Mouse (Mus musculus) cerebral cortex, adult 2 months (tissue): ENCODE results near the gene Atp2a1.

Experiments used
- WGBS: fragments of 180-500 bp; shearing (Covaris S2); methylation state at CpG from one replicate; pipeline ENCODE4 v1.1.7; 2018; 5-methylcytosine and 5-hydroxymethylcytosine counted together

Gene Atp2a1

GRCm38 (mm10) chr7:126472713-126473112 lies 9.8 kb upstream of the Atp2a1 start:
- WGBS = 85% methylated on average over 16 of the region's 16 CpGs

- WGBS = 77% methylated on average over 13 of the region's 13 CpGs
Measured at GRCm38 (mm10) chr7:126472306-126472705, 9.4 kb upstream of the Atp2a1 start.

- WGBS = 81% methylated on average over 4 of the region's 4 CpGs
Measured at GRCm38 (mm10) chr7:126471853-126472252, 8.9 kb upstream of the Atp2a1 start.

GRCm38 (mm10) chr7:126471361-126471760 lies 8.5 kb upstream of the Atp2a1 start:
- WGBS = 92% methylated on average over 5 of the region's 5 CpGs

DNA sequence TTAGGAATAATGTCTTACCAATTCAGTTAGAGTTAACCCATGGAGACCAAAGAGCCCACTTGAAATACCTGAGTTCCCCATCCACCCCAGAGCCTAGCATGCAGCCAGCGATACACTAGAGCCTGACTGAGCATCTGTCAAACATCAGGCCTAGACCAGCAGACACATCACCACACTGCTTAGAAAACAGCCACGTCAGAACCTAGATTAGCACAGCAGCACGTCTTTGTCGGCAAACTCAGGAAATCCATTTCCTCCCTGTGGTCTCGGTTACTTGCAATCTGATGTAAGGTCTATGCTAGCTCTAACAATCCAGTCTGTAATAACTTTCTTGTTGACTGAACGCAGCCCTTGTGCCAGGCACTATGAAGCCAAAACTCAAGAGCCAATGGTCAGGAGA lies 7.2 kb upstream of the Atp2a1 start:
- WGBS = 84% methylated on average over 6 of the region's 6 CpGs

- 86% methylated on average over 18 of the region's 18 CpGs for WGBS
Measured at GRCm38 (mm10) chr7:126467834-126468627, 5.1 kb upstream of the Atp2a1 start.

- 63% methylated on average over 5 of the region's 5 CpGs for WGBS
Measured at GRCm38 (mm10) chr7:126467271-126467670, 4.4 kb upstream of the Atp2a1 start.

GRCm38 (mm10) chr7:126466707-126467106 lies 3.8 kb upstream of the Atp2a1 start:
- WGBS = 74% methylated on average over 5 of the region's 5 CpGs

GRCm38 (mm10) chr7:126466116-126466515 lies 3.2 kb upstream of the Atp2a1 start:
- 70% methylated on average over 9 of the region's 9 CpGs for WGBS

DNA sequence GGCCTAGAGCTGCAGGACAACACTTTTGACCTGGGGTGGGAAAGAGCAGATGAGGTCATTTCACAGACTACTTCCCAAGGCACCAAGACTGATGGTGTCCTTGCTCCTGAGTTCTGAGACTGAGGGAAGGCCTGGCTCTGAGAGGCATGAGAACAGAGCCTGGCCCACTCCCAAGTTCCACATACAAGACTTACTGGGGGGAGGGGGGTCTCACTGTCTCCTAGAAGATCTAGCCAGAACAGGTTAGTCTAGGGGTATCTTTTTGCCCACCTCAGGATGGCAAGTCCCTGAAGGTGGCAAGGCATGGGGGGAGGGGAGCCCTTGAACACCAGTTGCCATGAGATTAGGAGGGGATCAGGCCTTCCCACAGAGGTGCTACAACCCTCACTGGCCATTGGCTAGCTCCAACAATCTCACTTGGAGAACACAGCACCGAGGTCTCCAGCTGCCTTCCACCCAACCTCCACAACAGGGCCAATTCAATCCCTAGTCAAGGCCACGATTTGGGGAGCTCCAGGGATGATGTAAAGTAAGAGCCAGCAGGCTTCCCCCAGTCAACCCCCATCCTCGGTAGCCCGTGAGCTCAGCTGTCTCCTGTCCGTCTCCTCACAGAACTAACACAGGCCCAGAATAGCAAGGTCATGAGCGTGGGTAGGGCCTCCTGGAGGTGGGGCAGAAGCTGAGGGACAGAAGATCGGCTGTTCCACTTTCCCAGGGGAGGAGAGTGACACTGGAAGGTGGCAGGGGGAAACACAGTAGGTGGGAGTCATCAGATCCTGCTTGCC lies 2.5 kb upstream of the Atp2a1 start:
- 47% methylated on average over 7 of the region's 7 CpGs for WGBS

- WGBS = 57% methylated on average over 5 of the region's 5 CpGs
Measured at GRCm38 (mm10) chr7:126464836-126465235, 1.9 kb upstream of the Atp2a1 start.

DNA sequence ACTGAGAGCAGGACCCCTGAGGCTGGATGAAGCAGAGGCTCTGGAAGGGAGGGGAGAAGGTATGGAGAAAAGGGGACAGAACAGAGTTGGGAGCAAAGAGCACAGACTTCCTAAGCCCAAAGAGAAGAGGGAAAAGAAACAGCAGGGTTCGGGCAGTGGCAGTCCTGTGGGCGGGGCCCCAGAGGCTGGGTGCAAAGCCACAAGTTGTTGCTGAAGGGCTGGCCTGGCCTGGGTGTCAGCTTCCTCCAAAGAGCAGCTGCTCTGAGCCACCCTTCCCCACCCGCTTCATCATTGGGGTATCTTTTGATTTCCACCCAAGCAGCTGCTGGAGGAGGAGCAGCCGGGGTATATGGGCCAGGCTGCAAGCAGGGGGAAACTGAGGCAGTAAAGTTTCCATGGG lies 1.2 kb upstream of the Atp2a1 start:
- WGBS = 76% methylated on average over 4 of the region's 4 CpGs

DNA sequence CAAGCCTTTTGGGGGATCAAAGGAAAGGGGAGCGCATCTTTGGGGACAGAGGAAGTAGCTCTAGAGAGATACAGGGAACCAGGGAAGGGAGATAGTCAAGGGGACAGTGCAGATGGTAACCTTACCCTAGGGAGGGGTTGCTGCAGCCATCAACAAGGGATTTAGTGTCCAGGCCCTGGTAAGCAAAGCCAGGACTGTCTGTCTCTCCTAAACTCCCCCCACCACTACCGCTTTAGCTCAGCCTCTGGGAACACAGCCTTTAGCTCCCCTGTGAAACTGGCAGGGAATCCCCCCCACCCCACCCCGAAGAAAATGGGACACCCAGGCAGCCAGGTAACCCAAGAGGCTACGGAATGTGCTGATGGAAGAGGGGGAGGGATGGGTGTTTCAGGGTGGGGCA lies 639 bp upstream of the Atp2a1 start:
- 71% methylated on average over 4 of the region's 4 CpGs for WGBS

DNA sequence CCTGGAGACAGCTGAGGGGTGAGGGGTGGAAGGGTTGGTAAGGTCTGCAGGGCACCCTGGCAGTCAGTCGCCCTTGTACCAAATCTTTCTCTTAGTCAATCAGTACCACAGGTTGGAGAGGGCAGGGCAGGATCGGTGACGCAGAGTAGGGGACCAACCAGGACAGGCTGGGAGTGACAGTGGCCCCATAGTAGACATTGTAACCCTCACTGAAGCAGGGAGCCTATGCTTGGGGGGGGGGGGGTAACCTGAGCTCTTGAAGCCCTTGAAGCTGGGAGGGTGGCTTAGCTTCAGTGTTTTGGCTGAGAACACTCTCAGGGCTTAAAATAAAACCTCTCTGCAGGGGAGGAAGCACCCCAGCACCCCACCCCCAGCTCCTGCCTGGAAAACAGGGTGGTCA lies 1.3 kb downstream of the Atp2a1 start:
- WGBS = 84% methylated on average over 3 of the region's 3 CpGs

DNA sequence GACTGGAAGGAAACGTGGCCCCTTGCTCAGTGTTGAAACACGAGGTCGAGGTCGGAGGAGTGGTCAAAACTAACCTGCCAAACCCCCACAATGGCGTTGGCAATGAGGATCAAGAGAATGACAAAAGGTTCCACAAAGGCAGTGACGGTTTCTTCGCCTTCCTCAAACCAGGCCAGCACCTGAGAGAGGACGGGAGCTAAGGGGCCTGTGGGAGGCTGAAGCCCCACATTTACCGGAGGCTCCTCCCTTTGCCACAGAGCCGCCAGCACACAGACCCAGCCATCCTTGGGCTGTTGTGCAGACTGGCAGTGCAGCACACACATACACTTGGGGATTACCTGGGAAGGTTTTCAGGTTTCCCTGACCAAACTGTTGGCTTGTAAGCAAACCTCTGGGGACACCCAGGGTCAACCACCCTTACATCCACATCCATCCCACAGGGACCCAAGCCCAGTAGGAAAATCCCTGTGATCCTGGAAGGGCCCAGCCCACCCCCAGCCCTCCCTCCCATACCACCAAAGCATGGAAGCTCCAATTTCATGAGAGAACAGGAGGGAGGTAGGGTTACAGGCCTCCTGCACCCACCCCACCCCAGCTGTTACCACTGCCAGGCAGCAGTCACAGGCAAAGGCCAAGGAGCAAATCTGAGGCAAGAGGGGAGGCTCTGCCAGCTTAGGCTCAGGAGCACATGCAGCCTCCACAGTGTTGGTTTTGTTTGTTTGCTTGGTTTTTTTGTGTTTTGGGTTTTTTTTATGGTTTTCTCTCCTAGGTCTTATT lies 2.1 kb downstream of the Atp2a1 start:
- WGBS = 79% methylated on average over 10 of the region's 10 CpGs

GRCm38 (mm10) chr7:126458844-126459618 lies 3.9 kb downstream of the Atp2a1 start:
- WGBS = 85% methylated on average over 11 of the region's 11 CpGs

DNA sequence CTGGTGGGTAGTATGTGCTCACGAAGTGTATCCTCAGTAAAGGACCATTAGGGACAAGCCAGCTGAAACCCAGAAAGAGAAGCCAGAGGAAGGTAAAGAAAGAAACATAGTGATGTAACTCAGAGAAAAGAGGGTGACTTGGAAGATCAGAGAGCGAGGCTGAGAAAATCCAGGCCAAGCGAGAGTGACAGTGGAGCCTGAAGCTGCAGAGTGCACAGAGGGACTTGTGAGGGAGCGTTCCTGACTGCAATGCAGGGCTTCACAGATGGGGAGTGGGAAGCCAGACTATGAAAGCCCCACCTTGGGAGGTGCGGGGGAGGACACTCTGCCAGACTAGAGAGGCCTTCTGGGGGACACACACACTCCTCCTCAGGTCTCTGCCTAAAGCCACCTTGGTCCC lies 4.7 kb downstream of the Atp2a1 start:
- 57% methylated on average over 5 of the region's 5 CpGs for WGBS

DNA sequence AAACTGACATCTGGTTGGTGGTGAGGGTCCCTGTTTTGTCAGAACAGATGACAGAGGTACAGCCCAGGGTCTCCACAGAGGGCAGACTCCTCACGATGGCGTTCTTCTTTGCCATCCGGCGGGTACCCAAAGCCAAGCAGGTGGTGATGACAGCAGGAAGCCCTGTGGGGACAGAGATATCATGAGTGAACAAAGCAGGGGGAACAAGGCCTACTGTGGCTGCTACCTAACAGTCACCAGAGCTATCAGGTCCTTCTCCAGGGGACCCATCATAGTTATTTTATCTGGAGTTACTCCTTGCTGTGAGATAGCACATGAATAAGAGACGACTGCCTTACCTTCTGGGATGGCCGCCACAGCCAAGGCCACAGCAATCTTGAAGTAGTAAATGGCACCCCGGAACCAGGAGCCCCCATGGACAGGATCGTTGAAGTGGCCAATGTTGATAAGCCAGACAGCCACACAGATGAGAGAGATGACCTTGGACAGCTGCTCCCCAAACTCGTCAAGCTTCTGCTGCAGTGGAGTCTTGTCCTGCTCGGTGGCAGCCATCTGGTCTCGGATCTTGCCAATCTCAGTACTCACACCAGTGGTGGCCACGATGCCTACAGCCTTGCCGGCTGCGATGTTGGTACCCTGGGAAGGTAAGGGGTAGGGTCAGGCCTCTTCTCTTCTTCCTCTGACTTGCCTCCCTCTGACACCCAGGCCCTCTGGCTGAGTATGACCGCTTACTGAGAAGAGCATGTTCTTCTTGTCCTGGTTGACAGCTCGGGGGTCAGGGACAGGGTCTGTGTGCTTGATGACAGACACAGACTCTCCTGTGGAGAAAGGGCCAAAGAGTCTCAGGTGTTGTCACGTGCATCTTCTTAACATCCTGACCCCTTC lies 6.3 kb downstream of the Atp2a1 start:
- WGBS = 92% methylated on average over 17 of the region's 17 CpGs

- 83% methylated on average over 2 of the region's 2 CpGs for WGBS
Measured at GRCm38 (mm10) chr7:126455242-126455641, 7.7 kb downstream of the Atp2a1 start.

- WGBS = 65% methylated on average over 7 of the region's 7 CpGs
Measured at GRCm38 (mm10) chr7:126453861-126454260, 9.0 kb downstream of the Atp2a1 start.
